Mouse (Mus musculus): Measurements from ENCODE around the gene Gtpbp8. TPM values are rescaled to one million over a fixed set of nuclear protein-coding genes. Genes with fewer than 3 reads are reported as not detected.

Gene Gtpbp8
- total RNA-seq, 4 experiments from 2014 or later: 4.7 to 9.5 (median 6.7) TPM

DNA sequence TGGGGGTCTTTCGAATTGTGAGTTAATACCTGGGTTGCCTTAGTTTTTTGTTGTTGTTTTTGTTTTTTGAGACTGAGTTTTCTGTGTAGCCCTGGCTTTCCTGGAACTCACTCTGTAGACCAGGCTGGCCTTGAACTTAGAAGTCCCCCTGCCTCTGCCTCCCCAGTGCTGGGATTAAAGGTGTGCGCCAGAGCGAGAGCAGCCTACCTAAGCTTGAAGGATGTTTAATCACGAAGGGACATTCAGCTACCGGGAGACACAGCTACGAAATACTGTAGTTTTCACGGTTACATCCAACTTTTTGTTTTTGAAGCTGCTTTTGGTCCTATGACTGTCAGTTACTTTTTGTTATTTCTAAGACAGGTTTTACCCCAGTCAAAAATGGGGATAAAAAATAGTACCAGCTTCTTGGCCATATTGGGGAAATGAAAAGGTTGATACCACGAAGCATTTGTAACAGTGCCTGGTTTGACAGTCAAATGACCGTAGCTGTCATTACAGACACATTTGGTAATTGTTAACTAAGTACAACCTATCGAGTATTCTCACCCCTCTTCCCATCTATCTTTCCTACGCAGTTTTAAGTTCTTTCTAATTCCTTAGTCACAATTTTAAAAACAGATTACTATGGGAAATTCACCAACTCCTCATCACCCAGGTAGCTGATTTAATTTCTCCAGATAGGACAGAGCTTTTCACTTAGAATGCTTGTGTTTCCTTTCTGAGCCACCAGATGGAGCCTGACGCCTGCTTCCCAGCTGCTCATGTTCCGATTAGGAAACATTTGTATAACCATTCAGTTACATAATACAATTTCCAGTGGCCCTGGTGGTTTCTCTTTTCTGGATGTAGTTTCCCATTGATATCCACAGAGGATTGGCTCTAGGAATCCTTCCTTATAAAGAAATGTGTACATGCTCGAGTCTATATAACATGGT is 20.6 kb downstream of the Gtpbp8 start:
- peak; percentile 63 to 66 for DNase-seq (ENCODE audit: low spot score in 2 of 2)

DNA sequence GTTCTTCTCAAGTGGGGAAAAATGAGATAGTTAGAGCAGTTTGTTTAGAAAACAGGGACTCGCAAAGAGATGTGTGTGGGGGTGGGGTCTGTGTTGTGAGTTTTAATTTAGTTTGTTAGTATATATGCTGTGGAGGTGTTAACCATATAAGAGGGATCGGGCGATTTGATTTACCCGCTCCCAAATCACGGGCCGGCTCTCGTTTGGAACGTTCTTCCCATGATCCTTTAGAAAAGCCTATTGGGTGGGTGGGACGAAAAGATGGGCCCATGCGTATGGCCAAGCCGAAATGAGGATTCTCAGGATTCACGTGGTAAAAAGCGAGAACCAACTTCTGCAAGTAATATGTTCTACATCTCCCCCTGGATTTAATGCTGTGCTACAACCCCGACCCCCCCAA is 21.3 kb downstream of the Gtpbp8 start:
- peak in 1 of 2 experiments; percentile 15 for DNase-seq (ENCODE audit: low spot score in 2 of 2)

DNA sequence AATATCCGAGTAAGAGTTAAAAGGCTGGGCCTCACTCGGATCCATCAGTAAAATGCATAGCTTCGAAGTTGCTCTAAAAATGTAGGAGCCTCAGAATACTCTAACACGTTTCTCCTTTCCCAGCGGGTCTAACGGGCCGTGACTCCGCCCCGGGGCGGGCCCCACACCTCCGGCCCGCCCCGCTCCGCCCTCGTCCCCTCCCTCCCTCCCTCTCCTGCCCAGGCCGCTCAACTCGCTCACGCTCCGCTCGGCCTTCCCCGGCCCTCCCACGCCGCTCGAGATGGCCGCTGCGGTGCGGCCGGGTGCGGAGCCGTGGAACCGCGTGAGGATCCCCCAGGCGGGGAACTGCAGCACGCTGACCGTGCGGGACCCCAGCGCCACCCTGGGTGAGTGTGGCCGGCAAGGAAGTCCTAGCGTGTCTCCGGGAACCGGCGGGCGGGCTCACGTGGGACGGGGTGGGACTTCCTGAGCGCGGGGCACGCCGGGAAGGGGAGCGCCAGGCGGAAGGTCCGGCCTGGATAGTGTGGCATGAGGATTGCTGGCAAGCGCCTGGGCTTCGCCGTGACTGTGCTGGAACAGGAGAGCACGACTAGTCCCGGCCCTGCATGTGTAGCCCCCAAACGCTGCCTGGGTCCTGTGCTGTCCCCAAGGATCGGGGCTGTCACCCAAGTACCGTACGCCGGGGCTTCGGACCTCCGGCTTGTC is 21.9 kb downstream of the Gtpbp8 start, which contains the start of gene Nepro:
Gene Nepro, plus strand, starts transcription at position 219 of the 705 bp plus-strand sequence.
- DNase-seq (ENCODE audit: low spot score in 2 of 2): peak; percentile 92 to 93

DNA sequence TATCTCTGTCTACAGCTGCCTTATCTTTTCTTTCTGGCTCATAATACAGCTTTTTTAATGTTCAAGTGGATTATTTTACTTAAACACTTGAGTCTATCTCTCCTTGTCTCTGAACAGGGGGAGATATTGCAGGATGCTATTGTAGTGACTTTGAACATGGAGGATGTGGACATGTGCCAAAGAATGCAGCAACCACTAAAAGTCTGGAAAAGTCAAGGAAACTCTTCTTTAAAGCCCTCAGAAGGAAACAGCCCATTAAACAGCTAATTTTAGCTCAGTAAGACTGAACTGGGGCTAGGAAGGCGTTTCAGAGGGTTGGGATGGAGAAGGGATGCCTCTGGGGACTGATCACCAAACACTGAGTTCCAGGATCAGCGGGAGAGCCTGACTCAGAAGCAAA is 23.5 kb downstream of the Gtpbp8 start:
- DNase-seq (ENCODE audit: low spot score in 2 of 2): no peak

DNA sequence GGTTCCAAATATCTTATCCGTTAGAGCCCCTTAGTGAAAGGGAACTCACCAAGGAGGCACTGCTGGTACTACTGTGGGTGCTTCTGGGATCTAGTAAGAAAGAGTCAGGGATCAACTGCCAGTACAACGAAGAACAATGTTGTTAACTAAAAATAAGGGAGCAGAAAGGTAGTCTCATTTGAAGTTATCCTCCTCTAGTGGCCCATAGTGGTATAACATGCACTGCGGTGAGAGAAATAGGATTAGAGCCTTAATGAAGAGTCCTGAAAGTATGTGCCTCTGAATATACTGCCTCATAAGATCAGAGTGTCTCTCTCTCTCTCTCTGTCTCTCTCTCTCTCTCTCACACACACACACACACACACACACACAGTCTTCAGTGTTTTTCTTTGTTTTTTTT is 25.6 kb downstream of the Gtpbp8 start:
- DNase-seq (ENCODE audit: low spot score in 2 of 2): no peak

DNA sequence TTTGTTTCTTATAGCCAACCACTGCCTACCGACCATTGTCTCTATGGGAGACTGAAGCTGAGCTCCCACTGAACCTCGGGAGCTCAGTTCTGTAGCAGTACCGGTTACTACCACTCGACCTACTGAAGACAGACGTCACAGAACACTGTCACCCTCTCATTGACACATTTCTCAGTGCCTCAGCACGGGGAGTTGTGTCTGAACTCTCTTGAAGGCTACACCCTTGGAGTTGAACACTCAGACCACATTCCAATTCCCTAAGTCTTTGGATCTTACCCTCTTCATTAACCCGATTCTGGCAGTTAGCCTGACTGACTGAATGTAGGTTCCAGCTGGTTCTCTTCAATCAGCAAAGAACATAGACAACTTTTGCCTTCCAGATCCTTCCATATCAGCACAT is 26.8 kb downstream of the Gtpbp8 start:
- no peak for DNase-seq (ENCODE audit: low spot score in 2 of 2)

DNA sequence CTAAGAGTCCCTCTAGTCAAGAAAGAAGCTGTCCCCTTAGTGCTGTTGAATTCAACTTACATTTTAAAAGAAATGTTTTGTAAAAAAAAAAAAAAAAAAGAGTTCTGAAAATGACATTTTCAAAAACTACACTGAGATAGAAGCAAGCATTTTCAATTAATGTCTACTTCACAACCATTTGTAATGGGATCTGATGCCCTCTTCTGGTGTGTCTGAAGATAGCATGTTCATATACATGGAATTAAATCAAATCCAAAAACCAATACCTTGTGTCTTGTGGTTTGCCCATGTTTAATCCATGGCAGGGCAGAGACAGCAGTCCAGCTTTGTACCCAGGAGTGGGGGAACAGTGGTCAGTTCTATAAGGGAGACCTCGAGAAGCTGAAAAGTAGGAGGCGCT is 28.3 kb downstream of the Gtpbp8 start:
- DNase-seq (ENCODE audit: low spot score in 2 of 2): no peak

DNA sequence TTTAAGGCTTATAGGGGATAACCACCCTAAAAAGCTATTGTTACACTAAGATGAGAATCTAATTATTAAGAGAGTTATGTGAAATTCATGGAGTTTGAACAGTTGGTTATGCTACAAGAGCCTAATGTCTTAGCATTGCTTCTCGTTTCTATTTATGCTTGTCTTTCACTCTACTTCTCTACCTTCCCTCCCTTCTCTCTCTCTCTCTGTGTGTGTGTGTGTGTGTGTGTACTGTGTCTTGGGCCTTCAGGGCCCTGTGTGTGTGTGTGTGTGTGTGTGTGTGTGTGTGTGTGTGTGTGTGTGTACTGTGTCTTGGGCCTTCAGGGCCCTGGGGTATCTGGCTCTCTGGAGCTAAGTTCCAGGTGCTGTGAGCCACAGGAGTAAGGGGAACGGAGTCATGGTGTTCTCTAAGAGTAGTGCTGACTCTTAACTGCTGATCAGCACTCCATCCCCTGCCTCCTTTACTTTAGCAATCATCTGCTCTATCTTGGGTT is 29.0 kb downstream of the Gtpbp8 start:
- no peak for DNase-seq (ENCODE audit: low spot score in 2 of 2)

DNA sequence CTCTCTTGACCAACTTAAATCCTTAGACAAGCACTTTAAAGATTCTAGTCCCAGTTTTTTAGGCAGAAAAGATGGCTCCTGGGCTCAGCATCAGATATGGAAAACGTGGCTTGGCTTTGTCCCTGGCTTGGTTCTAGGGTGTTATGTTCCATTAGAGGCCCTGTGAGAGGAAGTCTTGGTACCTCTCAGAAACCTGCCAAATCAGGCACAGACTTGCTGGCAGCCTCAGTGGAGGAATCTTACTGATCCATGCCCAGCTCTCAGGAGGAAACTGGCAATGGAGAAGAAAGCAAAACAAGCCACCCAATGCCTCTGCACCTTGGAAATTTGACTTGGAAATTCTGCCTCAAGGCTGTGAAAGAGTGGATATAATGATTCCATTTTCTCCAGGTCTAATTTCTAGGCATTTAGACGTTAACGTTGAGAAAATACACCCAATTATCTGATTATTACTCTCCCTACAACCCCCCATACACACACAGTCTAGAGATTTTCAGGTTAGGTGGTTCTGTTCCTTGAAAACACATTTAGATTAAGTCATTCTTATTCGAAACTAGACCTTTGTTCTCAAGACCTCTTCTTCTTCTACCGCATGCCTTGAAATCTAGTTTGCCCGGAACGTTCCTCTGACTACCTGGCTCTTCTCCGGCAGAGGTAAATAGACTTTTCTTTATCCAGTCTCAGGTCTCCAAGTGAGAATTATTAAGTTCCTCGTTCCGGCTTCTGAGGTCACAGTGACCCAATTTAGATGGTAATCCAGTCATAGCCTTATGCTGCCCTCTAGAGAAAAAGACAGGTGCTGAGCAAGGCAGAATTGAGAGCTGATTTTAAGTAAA is 29.6 kb downstream of the Gtpbp8 start:
- no peak for DNase-seq (ENCODE audit: low spot score in 2 of 2)

DNA sequence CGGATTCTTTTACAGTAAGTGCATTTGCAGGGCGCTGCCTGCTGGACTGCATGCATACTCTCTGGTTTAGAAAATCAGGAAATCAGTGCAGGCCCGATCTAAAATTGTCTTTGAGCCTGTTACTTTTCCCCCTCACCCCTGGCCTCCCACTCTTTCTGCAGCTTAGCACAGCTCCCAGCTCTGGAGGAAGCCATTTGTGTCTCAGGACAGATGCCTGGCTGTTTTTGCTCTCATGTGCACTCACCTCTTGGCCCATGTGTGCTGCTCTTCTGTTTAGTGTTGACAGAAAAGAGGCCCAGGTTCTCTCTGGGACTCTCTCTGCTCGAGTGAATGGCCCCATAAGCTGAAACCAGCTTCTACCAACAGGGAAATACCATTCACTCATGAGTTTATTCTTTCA is 42.7 kb downstream of the Gtpbp8 start:
- no peak for DNase-seq (ENCODE audit: low spot score in 2 of 2)

DNA sequence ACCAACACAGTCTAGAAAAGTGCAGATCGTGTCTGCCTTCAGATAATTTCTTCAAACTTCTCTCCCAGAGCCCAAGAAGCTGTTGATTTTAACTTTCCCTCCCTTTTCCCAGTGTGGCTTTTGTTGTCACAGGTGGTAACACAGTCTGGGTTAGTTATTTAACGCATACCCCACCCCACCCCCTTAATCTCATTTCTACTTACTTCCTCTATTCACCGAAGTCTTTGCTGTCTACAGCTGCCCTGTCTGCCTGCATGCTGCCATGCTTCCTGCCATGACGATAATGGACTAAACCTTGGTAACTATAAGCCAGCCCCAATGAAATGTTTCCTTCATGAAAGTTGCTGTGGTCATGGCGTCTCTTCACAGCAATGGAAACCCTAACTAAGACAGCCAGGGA is 43.9 kb downstream of the Gtpbp8 start:
- no peak for DNase-seq (ENCODE audit: low spot score in 2 of 2)

DNA sequence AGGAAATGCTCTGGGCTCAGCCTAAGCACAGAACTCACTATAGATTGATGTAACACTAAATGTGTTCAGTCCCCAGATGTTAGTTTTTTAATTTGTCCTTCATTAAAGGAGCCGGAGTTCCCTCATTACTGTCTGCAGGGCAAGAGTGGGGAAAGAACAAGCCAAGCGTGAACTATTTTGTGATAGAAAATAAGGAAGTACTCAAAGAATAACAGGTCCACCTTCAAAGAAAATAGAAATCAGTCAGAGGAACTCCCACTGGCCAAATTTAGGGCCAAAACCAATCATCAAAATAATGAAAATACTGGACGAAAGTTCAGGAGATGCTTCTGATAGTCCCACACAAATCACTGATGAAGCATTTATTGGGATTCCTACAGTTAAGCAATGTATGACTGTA is 45.0 kb downstream of the Gtpbp8 start:
- no peak for DNase-seq (ENCODE audit: low spot score in 2 of 2)

DNA sequence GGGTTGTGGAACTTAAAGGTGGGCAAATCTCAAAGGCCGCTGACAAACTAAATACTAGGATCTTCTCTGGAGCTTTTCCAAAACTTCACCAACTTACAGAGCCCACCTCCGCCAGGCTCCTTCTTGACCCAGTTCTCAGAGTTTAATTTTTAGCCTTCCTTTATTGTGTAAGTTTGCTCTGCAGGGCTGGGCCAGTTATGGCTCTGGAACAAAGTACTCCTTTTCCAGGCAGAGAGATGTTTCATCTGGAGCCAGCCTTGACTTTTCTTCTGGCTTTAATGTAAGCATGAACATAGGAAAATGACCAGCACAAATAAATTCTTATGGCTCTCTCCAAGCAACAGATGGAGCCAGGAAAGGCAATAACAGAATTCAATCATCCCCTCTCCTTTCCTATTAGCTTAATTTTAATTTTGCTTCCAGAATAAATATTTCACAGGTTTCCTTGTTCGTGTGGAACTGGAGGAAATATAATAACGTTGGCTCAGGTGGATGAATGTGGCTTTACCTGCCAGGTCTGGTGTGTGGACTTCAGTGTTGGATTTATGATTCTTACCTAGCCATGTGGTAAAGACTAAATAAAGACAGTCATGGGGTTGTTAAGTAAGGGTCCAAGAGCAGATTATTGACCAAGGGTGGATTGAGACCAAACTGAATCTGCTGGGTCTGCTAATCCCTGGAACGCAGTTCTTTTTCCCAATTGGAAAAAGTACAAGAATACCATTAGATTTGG is 48.5 kb downstream of the Gtpbp8 start:
- DNase-seq (ENCODE audit: low spot score in 2 of 2): no peak

DNA sequence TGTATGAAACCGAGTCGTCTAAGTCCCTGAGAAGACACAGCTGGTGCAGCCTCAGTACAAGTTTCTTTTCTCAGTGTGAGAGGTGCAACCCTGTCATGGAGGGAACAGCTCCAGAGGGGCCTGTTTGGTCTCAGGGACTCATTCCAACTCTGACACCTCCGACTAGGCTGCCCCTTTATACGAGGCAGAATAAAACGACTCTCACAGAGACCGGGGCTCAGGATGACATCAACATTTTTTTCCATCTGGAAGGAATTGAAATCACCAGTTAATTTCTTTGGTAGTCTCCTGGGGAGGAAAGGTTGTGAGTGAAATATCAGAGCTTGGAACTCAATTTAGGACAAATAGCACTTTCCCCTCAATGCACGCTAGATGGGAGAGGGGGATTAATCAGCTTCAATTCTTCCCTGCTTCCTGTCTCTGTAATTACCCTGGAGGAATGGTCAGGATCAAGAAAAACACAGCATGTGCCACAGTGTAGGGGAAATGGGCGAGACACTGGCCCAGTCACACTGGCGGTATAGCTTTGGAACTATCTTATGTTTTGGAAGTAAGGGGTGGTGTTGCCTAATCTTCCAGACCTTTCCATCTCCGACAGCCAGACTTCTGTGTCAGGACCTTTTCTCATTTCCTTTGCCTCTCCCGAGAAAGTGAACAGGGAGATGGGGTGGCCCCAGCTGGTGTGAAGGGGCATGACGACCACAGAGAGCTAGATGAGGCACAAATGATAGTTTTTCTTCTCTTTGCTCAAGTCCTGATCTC is 50.1 kb downstream of the Gtpbp8 start:
- peak in 1 of 2 experiments; percentile 24 for DNase-seq (ENCODE audit: low spot score in 2 of 2)

DNA sequence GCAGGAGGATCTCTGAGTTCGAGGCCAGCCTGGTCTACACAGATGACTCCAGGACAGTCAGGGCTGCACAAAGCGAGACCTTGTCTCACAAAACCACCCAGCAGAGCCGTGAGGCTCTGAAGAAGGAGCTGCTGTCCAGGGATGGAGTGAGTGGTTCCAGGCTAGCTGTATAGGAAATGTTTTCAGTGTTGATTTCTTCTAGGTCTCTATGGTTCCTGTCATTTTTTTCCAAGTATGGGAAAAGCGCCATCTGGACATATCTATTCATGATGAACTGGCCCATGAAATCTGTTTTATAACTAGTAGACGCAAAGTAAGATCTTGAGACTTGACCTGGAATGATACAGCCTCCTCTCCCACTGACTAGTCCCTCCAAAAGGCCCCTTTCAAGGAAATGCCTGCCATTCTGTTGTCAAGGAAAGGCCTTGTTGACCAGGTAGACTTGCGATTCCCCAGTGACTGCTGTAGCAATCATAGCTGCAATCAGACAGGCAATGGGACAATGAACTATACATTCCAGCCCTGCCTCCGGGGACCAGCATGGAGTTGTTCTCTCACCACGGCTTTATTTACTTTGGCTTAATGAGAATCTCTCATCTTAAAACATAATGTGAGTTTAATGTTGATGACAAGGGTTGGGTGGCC is 50.8 kb downstream of the Gtpbp8 start:
- no peak for DNase-seq (ENCODE audit: low spot score in 2 of 2)

DNA sequence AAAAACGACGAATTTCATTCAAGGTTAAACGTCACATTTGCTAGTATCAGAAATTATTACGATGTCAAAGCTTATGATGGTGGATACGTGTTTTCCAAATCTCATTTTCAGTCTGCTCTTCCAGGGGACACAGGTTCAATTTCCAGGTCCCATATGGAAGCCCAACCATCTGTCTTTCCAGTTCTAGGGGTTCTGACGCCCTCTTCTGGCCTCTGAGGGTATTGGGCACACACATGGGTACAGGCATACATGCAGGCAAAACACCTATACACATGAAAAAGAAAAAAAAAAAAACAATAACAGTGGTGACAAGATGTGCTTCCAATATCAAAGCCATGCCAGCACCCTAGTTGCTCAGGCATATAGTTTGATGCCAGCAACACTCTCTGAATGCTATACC is 52.5 kb downstream of the Gtpbp8 start:
- DNase-seq (ENCODE audit: low spot score in 2 of 2): no peak

DNA sequence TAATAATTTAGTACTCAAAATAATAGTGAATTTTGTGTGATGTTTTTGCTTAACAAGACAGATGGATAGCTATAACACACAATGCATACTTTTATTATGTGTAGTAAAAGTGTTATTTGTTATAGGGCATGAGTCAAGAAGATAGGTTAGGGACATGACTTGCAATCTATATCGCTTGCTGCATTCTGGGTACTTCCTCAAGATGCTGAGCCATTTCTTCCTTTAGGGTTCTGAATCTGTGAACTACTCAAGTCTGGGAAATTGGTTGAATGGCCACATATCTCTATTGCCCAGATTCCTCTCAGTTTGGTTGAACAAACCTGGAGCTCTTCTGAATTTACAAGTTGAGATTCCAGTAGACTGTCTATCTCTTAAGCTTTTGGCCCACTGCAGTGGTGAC is 53.6 kb downstream of the Gtpbp8 start:
- DNase-seq (ENCODE audit: low spot score in 2 of 2): no peak

DNA sequence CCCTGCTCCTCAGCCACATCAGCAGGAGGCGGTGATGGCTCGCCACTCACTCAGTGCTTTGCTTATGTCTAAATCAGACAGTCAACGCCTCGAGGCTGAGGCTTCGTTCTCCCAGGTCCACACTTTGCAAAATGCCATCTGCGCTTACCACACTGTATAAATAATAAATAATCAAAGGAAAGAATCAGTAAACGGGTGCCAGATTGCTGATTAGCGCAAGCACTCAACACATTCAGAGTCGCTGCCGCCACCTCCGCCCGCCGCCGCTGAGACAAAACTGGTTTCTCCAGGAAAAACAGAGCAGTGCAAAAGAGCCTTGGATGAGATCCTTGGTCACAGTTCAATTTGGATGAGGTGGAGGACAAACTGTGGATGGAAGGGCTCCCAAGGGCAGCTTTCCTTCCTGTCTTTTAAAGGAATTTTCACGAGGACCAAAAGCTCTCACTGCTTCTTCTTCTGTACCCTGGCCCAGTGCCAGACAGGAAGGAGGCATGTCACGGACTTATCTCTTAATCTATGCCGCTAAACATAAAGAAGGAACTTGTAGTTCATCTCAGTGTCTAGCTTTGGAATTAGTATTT is 54.5 kb downstream of the Gtpbp8 start:
- peak; percentile 24 to 47 for DNase-seq (ENCODE audit: low spot score in 2 of 2)

DNA sequence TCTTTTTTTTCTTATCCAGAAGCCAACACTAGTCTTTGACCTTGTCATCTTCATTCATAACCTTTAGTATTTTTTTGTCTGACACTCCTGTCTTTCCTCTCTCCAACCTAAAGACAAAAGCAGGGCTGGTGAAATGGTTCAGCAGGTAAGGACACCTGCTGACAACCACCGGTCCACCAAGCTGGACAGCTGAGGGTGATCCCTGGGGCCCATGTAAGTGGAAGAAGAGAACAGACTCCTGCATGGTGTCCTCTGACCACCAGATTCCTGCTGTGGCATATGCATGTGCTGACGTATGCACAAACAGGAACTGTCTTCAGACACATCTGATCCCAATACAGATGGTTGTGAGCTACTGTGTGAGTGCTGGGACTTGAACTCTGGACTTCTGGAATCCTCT is 55.1 kb downstream of the Gtpbp8 start:
- no peak for DNase-seq (ENCODE audit: low spot score in 2 of 2)
